Mouse (Mus musculus): ENCODE results near the gene Ephb2. TPM values are rescaled to one million over a fixed set of nuclear protein-coding genes. Genes with fewer than 3 reads are reported as not detected.

Gene Ephb2
- polyA plus RNA-seq, 1 experiment = 10.4 TPM

GRCm38 (mm10) chr4:136838026-136838425 is 2.2 kb upstream of the Ephb2 start:
- TF ChIP-seq CTCF (conservative IDR thresholded peaks at IDR 0.05; ENCODE audit: insufficient read depth, insufficient read length, low read depth, low read length) = no peak
- DNase-seq = no peak

DNA sequence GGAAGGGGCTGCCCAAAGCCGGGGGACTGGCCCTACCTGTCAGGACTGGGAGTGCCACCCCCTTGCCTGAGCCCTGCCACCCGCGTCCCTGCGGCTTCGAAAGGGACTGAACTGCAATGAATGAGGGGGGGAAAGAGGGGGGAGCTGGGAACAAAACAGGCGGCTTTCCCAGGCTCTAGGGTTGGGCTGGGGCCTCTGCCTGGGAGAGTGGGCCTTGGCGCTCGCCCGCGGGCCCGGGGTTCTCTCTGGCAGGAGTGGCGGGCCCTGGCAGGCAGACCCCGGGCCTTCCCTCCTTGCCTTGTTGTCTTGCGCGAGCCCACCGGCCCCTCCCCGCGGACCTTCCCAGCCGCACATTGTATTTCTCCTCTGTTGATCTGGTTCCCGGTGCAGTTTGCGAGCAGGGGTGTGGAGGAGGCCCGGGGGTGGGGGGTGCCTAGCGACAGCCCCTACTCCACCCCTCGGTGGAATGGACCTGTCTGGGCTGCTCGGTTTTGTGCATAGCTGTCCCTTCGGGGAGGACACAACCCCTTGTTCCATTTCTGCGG is 671 bp upstream of the Ephb2 start:
- DNase-seq = no peak
- Histone ChIP-seq H3K27me3 (replicated peaks; ENCODE audit: control insufficient read depth, insufficient read depth, low read length) (no peaks in the 10 kb centered on the region), H3K4me3 (ENCODE audit: insufficient read depth, low read depth, low read length) (peak overlapping the region; percentile 54), H3K27ac (ENCODE audit: insufficient read depth, low read depth, low read length) (no peak overlapping the region), H3K4me1 (ENCODE audit: control insufficient read depth, insufficient read depth, low read length) (no peaks in the 10 kb centered on the region; the same call in 1 of the 2 replicates), H3K36me3 (ENCODE audit: control insufficient read depth, insufficient read depth, low read length) (no peaks in the 10 kb centered on the region)
- TF ChIP-seq CTCF (conservative IDR thresholded peaks at IDR 0.05; ENCODE audit: insufficient read depth, insufficient read length, low read depth, low read length) = no peak
- TF ChIP-seq POLR2A (IDR thresholded peaks at IDR 0.05; ENCODE audit: low read depth, low read length) = no peak
- WGBS = 3% methylated on average over 27 of the region's 27 CpGs

More at GRCm38 (mm10) chr4:136838026-136838425, 2.2 kb upstream of the Ephb2 start:
- H3K4me1 ChIP-seq (ENCODE audit: control insufficient read depth, insufficient read depth, low read length) = no peaks in the 10 kb centered on the region; the same call in 1 of the 2 replicates
- no peak overlapping the region for H3K27ac ChIP-seq (ENCODE audit: insufficient read depth, low read depth, low read length)
- no peaks in the 10 kb centered on the region for H3K36me3 ChIP-seq (ENCODE audit: control insufficient read depth, insufficient read depth, low read length)
- no peak overlapping the region for H3K4me3 ChIP-seq (ENCODE audit: insufficient read depth, low read depth, low read length)
- no peaks in the 10 kb centered on the region for H3K27me3 ChIP-seq (replicated peaks; ENCODE audit: control insufficient read depth, insufficient read depth, low read length)
- 86% methylated on average over 9 of the region's 9 CpGs for WGBS

- H3K36me3 ChIP-seq (ENCODE audit: control insufficient read depth, insufficient read depth, low read length) = no peaks in the 10 kb centered on the region
- H3K4me1 ChIP-seq (ENCODE audit: control insufficient read depth, insufficient read depth, low read length) = no peaks in the 10 kb centered on the region
- 3% methylated on average over 74 of the region's 76 CpGs for WGBS
- TF ChIP-seq POLR2A (IDR thresholded peaks at IDR 0.05; ENCODE audit: low read depth, low read length) (no peak), CTCF (conservative IDR thresholded peaks at IDR 0.05; ENCODE audit: insufficient read depth, insufficient read length, low read depth, low read length) (no peak)
- no peak overlapping the region for H3K27ac ChIP-seq (ENCODE audit: insufficient read depth, low read depth, low read length)
- no peaks in the 10 kb centered on the region for H3K27me3 ChIP-seq (replicated peaks; ENCODE audit: control insufficient read depth, insufficient read depth, low read length)
- no peak for DNase-seq
- H3K4me3 ChIP-seq (ENCODE audit: insufficient read depth, low read depth, low read length) = peak overlapping the region; percentile 54
These were observed 770 bp downstream of the Ephb2 start for GRCm38 (mm10) chr4:136834815-136835620.

GRCm38 (mm10) chr4:136834439-136834814 is 1.4 kb downstream of the Ephb2 start:
- Histone ChIP-seq H3K36me3 (ENCODE audit: control insufficient read depth, insufficient read depth, low read length) (no peaks in the 10 kb centered on the region), H3K4me1 (ENCODE audit: control insufficient read depth, insufficient read depth, low read length) (no peaks in the 10 kb centered on the region; the same call in 1 of the 2 replicates), H3K4me3 (ENCODE audit: insufficient read depth, low read depth, low read length) (peak overlapping the region; percentile 54; the same call in 1 of the 2 replicates), H3K27me3 (replicated peaks; ENCODE audit: control insufficient read depth, insufficient read depth, low read length) (no peaks in the 10 kb centered on the region), H3K27ac (ENCODE audit: insufficient read depth, low read depth, low read length) (no peak overlapping the region)
- WGBS = 25% methylated on average over 12 of the region's 12 CpGs
- no peak for DNase-seq
- no peak for TF ChIP-seq CTCF (conservative IDR thresholded peaks at IDR 0.05; ENCODE audit: insufficient read depth, insufficient read length, low read depth, low read length)
- TF ChIP-seq POLR2A (IDR thresholded peaks at IDR 0.05; ENCODE audit: low read depth, low read length) = no peak

DNA sequence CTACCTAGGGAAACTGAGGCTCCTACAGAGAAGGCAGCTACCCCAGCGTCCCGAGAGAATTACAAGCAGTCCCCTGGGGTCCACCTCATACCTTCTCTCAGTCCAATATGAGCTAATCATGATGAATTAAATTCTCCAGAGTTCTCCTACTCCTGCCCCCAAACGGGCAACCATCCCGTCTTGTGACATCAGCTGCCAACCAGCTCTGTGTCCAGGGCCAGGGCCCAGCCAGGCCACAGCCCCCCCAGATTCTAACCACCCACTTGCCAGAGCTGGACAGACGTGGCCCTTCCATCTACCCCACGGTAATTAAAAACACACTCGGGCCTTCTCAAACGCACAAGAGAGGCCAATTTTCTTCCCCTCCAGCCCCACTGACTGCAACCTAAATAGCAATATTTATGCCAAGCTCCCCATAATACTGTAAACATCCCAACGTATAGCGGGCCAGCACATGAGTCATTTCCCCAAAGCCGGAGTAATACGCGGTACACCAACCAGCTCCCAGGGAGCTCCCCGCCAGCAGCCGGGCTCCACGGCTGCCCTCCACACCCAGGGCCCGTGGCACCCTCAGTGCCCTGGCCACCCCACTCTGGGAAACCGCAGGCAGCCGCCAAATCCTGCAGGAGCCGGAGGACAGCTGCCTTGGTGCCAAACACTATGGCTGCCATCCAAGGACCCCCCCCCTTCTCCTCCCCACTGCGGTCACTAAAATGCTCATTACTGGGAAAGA is 2.0 kb downstream of the Ephb2 start:
- 73% methylated on average over 21 of the region's 21 CpGs for WGBS
- Histone ChIP-seq H3K27me3 (replicated peaks; ENCODE audit: control insufficient read depth, insufficient read depth, low read length) (no peaks in the 10 kb centered on the region), H3K27ac (ENCODE audit: insufficient read depth, low read depth, low read length) (no peak overlapping the region), H3K36me3 (ENCODE audit: control insufficient read depth, insufficient read depth, low read length) (no peaks in the 10 kb centered on the region), H3K4me1 (ENCODE audit: control insufficient read depth, insufficient read depth, low read length) (no peaks in the 10 kb centered on the region; the same call in 1 of the 2 replicates), H3K4me3 (ENCODE audit: insufficient read depth, low read depth, low read length) (no peak overlapping the region)
- no peak for DNase-seq
- TF ChIP-seq CTCF (conservative IDR thresholded peaks at IDR 0.05; ENCODE audit: insufficient read depth, insufficient read length, low read depth, low read length) = no peak
- TF ChIP-seq POLR2A (IDR thresholded peaks at IDR 0.05; ENCODE audit: low read depth, low read length) = no peak

DNA sequence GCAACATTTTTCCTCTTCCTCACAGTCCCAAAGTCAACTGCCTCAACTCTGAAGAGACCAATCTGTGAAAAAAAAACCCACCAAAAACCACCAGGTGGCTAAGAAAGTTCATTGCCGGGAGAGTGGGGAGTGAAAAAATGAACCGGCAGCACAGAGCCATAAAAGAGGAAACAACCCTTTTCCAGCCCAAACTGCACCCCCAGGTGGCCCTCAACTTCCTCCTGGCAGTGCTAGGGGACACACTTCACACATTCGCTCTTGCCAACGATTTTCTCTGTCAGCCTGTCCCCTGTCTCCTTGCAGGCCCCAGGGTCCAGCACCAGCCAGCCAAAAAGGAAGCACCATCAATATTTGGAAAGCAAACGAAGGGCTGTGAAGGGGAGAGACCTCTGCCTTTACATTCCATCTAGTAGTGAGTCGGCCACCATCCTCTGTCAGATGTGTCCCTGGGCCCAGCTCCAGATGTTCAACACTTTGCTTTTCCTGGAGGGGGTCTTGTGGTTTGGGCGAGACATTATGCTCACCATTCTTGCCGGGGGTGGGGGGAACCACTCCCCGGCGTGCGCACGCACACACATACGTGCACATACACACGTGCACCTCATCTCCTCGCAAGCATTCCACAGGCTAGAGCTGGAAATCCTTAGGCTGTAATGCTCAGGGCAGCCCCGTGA is 3.1 kb downstream of the Ephb2 start:
- DNase-seq = no peak
- no peak overlapping the region for H3K27ac ChIP-seq (ENCODE audit: insufficient read depth, low read depth, low read length)
- no peaks in the 10 kb centered on the region for H3K27me3 ChIP-seq (replicated peaks; ENCODE audit: control insufficient read depth, insufficient read depth, low read length)
- 68% methylated on average over 16 of the region's 16 CpGs for WGBS
- no peaks in the 10 kb centered on the region for H3K36me3 ChIP-seq (ENCODE audit: control insufficient read depth, insufficient read depth, low read length)
- no peak overlapping the region for H3K4me3 ChIP-seq (ENCODE audit: insufficient read depth, low read depth, low read length)
- no peaks in the 10 kb centered on the region; the same call in 1 of the 2 replicates for H3K4me1 ChIP-seq (ENCODE audit: control insufficient read depth, insufficient read depth, low read length)
- TF ChIP-seq POLR2A (IDR thresholded peaks at IDR 0.05; ENCODE audit: low read depth, low read length) (no peak), CTCF (conservative IDR thresholded peaks at IDR 0.05; ENCODE audit: insufficient read depth, insufficient read length, low read depth, low read length) (no peak)
